Mouse (Mus musculus): ENCODE results near the gene Il27ra.
"Not testable (repeated sequence)": the region's sequence is repeated elsewhere in the genome, so short reads cannot be mapped to it uniquely, and the experiment has no call there.

Il27ra gene

DNA sequence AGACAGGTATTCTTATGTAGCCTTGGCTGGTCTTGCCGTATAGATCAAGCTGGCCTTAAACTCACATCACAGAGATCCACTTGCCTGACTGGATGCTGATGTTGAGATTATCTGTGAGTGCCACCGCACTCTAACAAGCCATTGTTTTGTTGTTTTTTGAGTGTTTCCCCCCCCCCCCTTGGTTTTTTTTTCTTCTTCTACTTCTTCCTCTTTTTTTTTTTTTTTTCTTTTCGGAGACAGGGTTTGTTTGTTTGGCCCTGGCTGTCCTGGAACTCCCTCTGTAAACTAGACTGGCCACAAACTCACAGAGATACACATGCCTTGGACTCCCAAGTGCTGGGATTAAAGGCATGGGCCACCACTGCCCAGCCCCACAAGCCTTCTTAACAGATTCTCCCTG is 48.4 kb downstream of the Il27ra start:
- no peak for DNase-seq

GRCm38 (mm10) chr8:83992488-83992887 is 49.9 kb downstream of the Il27ra start:
- DNase-seq, result no peak

DNA sequence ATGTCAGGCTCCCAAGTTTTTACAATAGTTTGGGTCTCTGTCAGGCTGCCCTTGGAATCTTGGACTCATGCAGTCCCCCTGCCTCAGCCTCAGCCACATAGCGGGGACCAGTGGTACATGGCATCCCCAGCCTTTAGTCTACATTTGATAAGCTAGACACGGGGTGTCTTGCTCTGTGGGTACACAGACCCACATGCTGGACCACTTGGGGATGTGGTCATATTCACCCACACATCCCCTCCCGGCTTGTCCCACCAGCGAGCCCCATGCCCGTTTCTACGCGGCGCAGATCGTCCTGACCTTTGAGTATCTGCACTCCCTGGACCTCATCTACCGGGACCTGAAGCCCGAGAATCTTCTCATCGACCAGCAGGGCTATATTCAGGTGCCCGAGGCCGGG is 52.2 kb downstream of the Il27ra start:
- no peak for DNase-seq

DNA sequence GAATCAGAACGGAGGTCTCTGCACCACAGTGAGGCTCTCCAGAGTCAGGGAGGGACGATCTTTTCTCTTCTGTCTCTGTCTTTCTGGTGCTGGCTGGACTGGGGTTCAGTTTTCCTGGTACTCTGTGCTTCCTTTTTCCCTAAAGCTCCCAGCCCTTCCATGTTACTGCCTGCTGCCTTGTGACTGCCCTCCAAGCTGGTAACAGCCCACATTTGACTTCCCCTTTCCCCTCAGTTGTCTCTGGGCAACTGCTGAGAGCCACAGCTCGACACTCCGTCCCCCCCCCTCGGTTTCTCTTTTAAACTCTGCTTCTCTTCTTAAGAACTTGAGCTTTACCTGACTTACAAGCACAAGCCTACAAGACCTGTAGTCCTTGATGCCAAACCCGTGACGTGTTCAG is 53.1 kb downstream of the Il27ra start:
- DNase-seq, result no peak

DNA sequence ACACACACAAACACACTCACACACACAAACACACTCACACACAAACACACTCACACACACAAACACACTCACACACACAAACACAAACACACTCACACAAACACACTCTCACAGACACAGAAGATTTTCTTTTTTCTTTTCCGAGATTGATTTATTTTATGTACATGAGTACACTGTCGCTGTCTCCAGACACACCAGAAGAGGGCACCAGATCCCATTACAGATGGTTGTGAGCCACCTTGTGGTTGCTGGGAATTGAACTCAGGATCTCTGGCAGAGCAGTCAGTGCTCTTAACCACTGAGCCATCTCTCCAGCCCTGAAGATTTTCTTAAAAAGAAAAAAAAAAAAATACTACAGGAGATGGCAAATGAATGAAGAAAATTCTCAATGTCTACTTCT is 59.2 kb downstream of the Il27ra start:
- DNase-seq, result not testable (repeated sequence)

GRCm38 (mm10) chr8:83982449-83982848 is 59.9 kb downstream of the Il27ra start:
- DNase-seq, result no peak

DNA sequence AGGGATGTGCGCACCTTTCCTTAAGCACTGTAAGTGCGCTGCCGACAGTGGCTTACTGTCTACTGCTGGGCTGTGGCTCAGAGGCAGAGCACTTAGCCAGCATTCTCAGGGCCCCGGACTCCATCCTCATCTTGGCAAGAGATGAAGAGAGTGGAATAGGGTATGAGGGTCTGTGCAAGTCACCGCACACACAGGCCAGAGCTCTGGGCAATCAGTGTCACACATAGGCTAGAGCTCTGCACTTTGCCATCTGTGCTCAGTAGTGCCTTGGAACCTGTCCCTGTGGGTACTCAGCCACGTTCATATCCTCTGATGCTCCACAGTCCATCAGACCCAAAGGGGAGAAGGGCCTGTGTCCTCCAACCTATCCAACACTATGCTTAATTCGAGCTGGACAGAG is 60.9 kb downstream of the Il27ra start:
- DNase-seq, result no peak

- DNase-seq, result no peak
These were observed 61.5 kb downstream of the Il27ra start for GRCm38 (mm10) chr8:83980845-83981244.
